Mouse (Mus musculus) layer of hippocampus, adult 8-10 months (tissue): ENCODE measurements around the gene Gm2663. TPM values are rescaled to one million over a fixed set of nuclear protein-coding genes. Genes with fewer than 3 reads are reported as not detected.
"Not testable (repeated sequence)": the region's sequence is repeated elsewhere in the genome, so short reads cannot be mapped to it uniquely, and the experiment has no call there.

Experiments used
- DNase-seq, 2 experiments: peaks; one replicate each; pipeline ENCODE4 v3.0.0; 2022; ENCODE audit warnings: low spot score in 2 of 2
- total RNA-seq, 4 experiments: library from RNA; stranded (reverse); gene quantifications; 2 replicates each; pipeline ENCODE4 v1.2.4; 2022

The Gm2663 gene
- total RNA-seq = not detected

GRCm38 (mm10) chr6:40999379-40999778 is at the start of gene Gm2663:
Gene Gm2663 (minus strand): TSS chr6:40999479.
- not testable (repeated sequence) for DNase-seq

- DNase-seq = peak in 1 of 2 experiments; percentile 5
Observed at GRCm38 (mm10) chr6:41048602-41049001, 49.3 kb upstream of the Gm2663 start.

- no peak for DNase-seq
Observed at GRCm38 (mm10) chr6:41047961-41048360, 48.7 kb upstream of the Gm2663 start.

GRCm38 (mm10) chr6:41047202-41047601 is 47.9 kb upstream of the Gm2663 start:
- no peak for DNase-seq

- DNase-seq = no peak
Observed at GRCm38 (mm10) chr6:41046553-41046952, 47.3 kb upstream of the Gm2663 start.

- no peak for DNase-seq
Observed at GRCm38 (mm10) chr6:41044753-41045152, 45.5 kb upstream of the Gm2663 start.

GRCm38 (mm10) chr6:41044314-41044713 is 45.0 kb upstream of the Gm2663 start:
- no peak for DNase-seq

GRCm38 (mm10) chr6:41035409-41035808 is 36.1 kb upstream of the Gm2663 start, which contains the start of gene 2210010C04Rik:
Gene 2210010C04Rik (minus strand): TSS chr6:41035509.
- DNase-seq = no peak

- DNase-seq = no peak
Observed at GRCm38 (mm10) chr6:41032802-41033201, 33.5 kb upstream of the Gm2663 start.

GRCm38 (mm10) chr6:41032231-41032630 is 33.0 kb upstream of the Gm2663 start:
- no peak for DNase-seq

- no peak for DNase-seq
Observed at GRCm38 (mm10) chr6:41030821-41031220, 31.5 kb upstream of the Gm2663 start.

GRCm38 (mm10) chr6:41027053-41027452 is 27.8 kb upstream of the Gm2663 start:
- no peak for DNase-seq

- DNase-seq = no peak
Observed at GRCm38 (mm10) chr6:41025873-41026650, 26.8 kb upstream of the Gm2663 start.

- DNase-seq = no peak
Observed at GRCm38 (mm10) chr6:41019140-41019539, 19.9 kb upstream of the Gm2663 start.

- DNase-seq = no peak
Observed at GRCm38 (mm10) chr6:41018629-41019028, 19.4 kb upstream of the Gm2663 start.

GRCm38 (mm10) chr6:41015065-41015464 is 15.8 kb upstream of the Gm2663 start:
- no peak for DNase-seq

- not testable (repeated sequence) for DNase-seq
Observed at GRCm38 (mm10) chr6:40964454-40964853, 34.8 kb downstream of the Gm2663 start, which contains the start of gene 1810009J06Rik. Gene 1810009J06Rik (plus strand): TSS chr6:40964754.

- DNase-seq = no peak
Observed at GRCm38 (mm10) chr6:40953716-40954115, 45.6 kb downstream of the Gm2663 start.

- DNase-seq = no peak
Observed at GRCm38 (mm10) chr6:40951770-40952169, 47.5 kb downstream of the Gm2663 start, which contains the start of gene Gm4744. Gene Gm4744 (minus strand): TSS chr6:40951870.
